Mouse (Mus musculus) cerebellum, adult (tissue): ENCODE data around the gene Ormdl2.
A peak's percentile ranks its signal among the peaks of the same experiment; 100 is the strongest.
"Not testable (repeated sequence)": the region's sequence is repeated elsewhere in the genome, so short reads cannot be mapped to it uniquely, and the experiment has no call there.

Experiments
- ATAC-seq: cut with Nextera tagmentation; 2 replicates; pipeline ENCODE4 v1.9.2; 2017; ENCODE audit warnings: mild to moderate bottlenecking, moderate library complexity, mixed read lengths; ENCODE audit not compliant: insufficient number of reproducible peaks, low FRiP score, low TSS enrichment

Ormdl2 gene

DNA sequence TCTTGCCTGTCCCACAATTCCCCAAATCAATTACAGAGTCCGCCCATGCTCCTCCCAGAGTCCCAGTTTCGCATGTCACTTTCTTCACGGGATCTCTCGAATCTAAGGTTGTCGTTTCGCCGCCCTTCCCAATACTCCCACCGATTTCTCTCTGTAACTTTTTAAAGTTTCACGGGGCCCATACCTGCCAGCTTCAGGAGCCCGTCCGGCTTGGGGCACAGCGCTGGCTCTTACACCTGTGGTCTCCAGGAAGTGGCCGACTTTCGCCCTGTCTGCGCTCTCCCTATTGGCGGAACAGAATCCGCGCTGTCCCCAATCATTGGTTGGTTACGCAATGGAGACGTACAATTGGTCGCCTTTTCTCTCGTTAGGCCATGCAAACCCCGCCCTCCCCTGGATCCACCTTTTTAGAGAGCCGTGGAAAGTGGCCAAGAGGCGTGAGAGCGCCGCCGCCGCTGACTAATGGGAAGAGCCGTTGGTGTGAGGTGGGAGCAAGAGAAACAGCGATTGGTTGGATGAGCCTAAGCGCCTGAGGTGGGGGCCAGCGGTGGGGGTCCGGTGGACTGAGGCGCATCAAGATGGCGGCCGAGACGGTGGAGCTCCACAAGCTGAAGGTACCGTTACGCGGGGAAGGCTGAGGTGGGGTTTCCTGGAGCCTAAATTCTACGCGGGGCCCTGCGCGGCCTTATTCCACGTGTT, at the start of gene Ormdl2:
Ormdl2 (minus strand) TSS at position 288 of the 699 bp plus-strand sequence.
- ATAC-seq, result peak; percentile 100

DNA sequence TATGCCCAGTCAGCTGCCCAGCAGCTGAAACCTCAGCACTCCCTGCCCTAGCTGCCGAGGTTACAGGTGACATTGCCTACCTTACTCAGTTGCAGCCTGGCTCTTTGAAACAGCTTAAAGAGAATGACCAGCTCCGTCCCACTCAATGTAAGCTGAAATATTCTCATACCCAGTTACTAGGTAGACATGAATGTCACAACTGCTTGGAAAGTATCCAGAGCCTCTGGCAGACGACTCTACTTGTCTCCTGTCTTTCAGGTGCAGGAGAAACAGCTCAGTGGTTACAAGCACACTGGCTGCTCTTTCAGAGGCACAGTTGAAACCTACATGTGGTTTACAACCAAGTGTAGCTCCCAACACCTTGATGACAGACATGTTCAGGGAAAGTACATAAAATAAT, 48.9 kb upstream of the Ormdl2 start:
- ATAC-seq, result no peak

DNA sequence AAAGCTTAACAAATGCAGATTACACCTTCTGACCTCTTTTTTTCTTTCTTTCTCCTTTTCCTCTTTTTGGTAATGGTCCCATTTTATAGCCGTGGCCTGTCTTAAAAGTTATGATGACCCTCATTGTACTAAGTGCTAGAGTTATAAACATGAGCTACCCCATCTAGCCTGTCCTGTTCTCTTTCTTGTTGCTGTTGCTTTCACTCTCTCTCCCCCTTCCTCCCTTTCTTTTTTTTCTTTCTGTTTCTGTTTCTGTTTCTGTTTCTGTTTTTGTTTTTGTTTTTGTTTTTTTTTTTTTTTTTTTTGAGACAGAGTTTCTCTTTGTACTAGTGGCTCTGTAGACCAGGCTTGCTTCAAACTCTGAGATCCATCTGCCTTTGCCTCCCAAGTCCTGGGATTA, 45.1 kb upstream of the Ormdl2 start:
- no peak for ATAC-seq

DNA sequence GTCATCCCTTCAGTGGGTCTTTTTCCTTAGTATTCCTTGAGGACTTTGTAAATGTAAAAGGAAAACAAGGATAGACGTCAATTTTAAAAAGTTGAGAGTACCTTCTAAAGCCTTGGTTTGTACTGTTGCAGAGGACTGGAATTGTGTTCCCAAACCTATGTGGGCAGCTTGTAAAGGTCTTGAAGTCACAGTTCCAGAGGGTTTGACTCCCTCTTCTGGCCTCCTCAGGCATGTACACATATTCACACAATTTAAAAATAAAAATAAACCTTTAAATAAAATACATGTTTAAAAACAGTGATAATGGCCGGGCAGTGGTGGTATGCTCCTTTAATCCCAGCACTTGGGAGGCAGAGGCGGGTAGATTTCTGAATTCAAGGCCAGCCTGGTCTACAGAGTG, 44.6 kb upstream of the Ormdl2 start:
- ATAC-seq, result no peak

DNA sequence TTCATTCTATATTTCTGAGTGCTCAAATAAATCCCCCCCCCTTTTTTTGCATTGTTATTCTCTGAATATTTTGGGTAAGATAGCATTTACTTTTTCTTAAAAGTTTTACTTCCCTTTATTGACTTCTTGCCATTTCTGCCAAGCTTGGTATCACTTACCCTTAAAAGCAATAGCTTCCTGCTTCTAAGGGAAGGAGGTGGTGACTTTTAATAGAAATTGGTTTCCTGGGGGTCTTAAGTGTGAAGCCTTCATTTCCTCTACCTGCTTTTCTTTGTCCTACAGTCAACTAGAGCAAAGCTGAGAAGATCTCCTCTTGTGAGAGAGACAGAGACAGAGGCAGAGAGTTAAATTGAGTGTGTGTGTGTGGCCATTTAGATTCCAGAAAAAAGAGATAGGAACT, 39.7 kb upstream of the Ormdl2 start:
- no peak for ATAC-seq

DNA sequence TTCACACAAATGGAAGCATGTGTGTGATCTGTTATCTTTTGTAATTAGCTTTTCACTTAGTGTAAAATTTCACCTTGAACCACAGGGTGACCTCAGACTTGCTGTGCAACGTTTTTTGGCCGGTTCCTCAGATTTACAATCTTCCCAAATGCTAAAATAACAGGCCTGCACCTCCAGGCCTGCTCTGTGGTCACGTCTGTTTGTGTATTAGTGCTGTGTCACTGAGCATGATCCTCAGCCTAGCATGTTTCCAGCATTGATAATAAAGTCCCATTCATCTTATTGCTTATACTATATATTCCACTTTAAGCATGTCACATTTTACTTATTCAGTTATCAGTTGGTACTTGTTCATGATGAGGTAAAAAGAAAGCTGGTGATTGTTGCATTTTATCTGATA, 28.9 kb upstream of the Ormdl2 start:
- no peak for ATAC-seq

DNA sequence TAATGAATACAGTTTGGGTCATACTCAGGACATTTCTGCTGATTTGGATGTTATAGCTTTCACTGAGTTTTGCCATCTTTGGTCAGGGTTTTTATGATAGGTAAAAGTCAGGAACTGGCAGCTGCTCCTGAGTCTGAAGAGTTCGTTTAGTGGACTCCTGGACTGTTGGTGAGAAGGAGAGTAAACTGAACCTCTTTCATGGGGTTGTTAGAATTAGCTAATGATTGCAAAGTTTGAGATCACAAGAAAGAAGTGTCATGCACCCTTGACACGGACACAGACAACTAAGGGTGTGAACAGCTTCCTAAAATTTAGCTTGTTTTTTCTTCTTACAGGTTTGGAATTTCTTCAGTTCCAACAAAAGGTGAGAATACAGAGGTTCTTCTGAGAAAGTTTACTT, 27.0 kb upstream of the Ormdl2 start:
- ATAC-seq, result no peak

DNA sequence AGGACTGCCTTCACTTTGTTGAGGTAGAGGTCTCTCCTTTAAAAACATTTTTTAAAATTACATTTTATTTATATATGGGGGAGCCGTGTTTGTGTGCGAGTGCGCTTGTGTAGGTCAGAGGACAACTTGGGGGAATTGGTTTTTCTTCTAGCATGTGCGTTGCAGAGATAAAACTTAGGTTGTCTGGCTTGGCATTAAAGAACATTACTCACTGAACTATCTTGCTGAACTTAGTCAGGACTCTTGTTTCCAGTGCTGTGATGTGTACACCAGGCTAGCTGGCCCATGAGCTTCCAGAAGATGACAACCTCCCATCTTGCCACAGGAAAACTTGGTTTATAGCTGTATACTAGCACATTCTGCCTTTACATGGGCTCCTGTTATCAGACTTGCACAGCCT, 25.2 kb upstream of the Ormdl2 start:
- no peak for ATAC-seq

DNA sequence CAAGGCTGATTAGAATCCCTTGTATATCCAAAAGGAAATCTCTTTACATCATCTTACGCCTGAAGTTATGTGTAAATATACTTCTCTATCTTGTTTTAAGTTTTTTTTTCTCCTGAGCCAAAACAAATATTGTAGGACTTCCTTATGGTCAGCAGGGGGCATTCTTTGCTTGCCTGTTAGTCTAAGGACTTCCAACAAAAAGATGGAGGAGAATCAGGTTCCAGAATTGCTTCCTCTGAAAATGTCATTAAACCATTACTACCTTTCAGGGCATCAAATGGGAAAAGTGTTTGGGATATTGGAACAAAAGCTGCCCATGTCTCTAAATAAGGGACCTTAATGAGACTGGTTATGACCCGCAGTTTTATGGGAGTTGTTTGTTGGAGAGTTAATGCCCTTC, 24.1 kb upstream of the Ormdl2 start:
- ATAC-seq, result no peak

DNA sequence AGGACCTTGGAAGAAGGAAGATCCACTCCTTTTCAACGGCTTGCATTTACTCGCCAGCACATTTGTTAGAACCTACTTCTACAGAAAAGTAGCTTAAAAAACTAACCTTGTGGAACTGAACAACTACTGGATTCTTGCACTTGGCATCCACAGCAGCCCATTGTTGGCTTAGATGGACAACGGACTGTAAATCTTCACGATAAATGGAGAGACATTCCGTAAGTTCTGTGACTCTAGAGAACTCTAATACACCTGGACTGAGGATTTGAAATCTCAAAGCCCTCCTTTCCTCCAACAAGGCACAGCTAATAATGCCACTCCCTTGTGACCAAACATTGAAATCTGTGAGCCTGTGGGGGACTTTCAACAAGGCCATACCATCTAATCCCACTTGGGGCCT, 21.8 kb upstream of the Ormdl2 start:
- no peak for ATAC-seq

DNA sequence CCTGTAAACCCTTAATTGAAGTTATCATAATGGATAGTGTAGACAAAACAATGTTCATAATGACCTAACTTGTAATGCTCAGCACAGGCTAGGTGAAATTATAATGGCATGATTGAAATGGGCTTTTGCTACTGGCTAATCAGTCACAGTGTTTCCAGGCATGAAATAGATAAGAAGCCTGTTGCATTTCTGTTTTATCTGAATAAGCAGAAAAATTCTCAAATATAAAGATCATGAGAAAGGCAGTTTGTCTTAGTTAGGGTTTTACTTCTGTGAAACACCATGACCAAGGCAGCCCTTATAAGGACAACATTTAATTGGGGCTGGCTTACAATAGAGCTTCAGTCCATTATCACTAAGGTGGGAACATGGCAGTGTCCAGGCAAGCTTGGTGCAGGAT, 19.2 kb upstream of the Ormdl2 start:
- ATAC-seq, result no peak

DNA sequence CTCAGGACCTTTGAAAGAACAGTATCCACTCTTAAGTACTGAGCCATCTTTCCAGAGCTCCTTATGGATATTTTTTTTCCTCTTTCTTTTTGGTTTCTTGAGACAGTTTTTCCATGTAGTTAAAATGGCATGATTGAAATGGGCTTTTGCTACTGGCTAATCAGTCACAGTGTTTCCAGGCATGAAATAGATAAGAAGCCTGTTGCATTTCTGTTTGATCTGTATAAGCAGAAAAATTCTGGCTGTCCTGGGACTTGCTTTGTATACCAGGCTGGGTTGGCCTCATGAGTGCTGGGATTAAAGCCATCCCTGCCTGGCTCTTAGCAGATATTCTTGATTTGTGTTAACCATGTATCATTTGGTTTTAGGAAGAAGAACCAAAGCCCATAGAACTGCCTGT, 18.0 kb upstream of the Ormdl2 start:
- ATAC-seq, result no peak

DNA sequence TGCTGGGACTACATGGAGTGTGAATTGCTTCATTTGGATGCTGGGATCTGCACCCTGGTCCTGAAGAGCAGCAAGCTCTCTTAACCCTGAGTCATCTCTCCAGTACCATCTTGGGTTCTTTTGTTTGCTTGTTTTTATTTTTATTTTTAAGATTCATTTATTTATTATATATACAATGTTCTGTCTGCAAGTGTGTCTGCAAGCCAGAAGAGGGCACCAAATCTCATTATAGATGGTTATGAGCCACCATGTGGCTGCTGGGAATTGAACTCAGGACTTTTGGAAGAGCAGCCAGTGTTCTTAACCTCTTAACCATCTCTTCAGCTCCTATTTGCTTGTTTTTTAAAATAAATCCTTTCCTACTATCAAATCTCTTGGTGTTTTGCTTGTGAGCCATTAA, 16.0 kb upstream of the Ormdl2 start:
- no peak for ATAC-seq

DNA sequence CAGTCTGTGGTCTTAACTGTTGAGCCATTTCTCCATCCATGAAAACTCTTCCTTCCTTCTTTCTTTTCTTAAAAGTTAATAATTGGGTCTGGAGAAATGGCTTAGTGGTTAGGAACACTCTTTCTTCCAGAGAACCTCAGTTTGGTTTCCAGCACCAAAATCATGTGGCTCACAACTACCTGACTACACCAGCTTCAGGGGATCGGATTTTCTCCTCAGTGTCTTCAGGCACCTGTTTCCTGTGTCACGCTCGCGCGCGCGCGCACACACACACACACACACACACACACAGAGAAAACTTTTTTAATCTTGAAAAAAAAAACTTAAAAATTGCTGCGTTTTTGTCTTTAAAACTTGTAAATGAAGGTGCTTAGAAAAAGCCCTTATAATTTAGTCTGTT, 2.4 kb upstream of the Ormdl2 start:
- ATAC-seq, result no peak

DNA sequence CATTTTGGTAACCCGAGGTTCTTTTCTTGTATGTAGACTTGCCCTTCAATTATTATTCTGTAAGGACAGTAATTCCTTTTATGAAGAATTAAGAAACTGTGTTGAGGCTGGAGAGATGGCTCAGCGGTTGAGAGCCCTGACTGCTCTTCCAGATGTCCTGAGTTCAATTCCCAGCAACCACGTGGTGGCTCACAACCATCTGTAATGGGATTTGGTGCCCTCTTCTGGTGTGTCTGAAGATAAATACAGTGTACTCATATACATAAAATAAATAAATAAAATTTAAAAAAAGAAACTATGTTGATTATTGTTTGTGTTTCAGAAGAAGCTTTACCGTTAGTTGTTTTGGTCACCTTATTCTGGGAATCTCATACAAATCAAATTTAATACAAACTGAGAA, 1.6 kb upstream of the Ormdl2 start:
- not testable (repeated sequence) for ATAC-seq

DNA sequence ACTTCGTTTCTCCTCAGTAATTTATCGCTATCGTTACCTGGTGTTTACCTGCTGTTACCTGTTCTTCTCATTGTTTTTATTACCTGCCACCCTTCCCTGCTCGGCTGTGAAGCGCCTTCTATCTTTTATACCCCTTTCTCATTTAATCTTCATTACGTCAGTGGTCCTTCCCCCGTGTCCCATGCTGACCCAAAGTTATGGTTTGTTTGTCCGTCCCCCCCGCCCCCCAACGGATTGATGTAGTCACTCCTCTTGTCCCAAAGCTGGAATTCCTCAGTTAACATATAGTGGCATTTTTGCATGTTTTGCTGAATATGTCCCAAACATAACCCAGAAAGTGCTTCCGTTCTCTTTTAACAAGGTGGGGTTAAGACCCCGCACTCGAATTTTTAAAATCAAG, 690 bp upstream of the Ormdl2 start:
- no peak for ATAC-seq

DNA sequence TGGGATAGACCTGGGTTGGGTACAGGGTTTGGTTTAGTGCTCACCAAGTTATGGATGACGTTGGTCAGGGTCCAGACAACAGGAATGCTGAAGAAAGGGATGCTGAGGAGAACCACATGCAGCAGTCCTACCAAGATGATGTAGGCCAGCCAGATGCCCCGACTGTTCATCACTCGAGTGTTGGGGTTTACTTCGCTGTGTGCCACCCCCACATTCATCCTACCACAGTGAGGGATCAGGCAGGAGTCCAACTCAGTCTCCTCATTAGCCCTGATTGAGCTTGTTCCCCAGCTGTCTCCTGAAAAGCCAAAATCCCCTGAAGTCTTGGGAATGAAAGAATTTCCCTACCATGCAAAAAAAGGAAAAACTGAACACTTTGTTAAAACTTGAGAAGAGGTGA, 1.2 kb downstream of the Ormdl2 start:
- no peak for ATAC-seq

DNA sequence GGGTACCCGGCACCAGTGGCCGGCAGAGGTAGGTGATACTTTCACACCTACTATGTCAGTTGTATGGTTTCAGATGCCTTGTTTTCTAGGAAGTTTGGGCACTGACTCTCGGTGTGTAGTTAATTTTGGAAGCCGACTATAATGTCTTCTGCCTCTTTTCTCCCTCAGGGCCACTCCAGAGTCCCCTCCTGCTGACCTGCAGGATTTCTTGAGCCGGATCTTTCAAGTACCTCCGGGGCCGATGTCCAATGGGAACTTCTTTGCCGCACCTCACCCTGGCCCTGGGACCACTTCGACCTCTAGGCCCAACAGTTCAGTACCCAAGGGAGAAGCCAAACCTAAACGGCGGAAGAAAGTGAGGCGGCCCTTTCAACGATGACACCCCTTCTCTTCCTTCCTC, 4.4 kb downstream of the Ormdl2 start, which contains the start of gene Sarnp:
Sarnp (plus strand) TSS at position 301 of the 400 bp plus-strand sequence.
- ATAC-seq, result no peak

DNA sequence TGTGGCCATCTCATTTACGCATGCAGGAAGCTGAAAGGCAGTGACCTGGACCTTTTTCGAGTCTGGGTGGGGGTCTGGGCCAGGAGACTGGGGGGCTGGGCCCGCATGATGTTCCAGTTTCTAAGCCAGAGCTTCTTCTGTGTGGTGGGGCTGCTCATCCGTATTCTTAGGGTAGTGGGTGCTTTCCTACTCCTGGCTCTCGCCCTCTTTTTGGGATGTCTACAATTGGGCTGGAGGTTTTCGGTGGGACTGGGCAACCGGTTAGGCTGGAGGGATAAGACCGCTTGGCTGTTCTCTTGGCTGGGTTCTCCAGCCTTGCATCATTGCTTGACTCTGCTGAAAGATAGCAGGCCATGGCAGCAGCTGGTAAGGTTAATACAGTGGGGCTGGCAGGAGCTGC, 14.4 kb downstream of the Ormdl2 start:
- ATAC-seq, result no peak

DNA sequence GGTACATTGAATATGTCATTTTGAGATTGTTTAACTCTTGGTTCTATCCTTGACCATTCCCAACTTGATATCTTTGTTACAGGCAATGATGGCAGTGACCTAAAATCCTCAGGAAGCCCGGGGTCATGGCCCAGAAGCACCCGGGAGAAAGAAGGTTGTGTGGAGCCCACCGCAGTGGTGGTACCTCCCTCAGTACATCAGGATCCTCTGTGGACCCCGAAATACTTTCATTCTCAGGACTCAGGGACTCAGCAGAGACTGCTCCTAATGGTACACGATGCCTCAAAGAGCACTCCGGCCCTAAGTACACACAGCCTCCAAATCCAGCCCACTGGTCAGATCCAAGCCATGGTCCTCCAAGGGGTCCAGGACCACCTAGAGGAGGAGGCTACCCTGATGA, 15.4 kb downstream of the Ormdl2 start:
- ATAC-seq, result no peak

DNA sequence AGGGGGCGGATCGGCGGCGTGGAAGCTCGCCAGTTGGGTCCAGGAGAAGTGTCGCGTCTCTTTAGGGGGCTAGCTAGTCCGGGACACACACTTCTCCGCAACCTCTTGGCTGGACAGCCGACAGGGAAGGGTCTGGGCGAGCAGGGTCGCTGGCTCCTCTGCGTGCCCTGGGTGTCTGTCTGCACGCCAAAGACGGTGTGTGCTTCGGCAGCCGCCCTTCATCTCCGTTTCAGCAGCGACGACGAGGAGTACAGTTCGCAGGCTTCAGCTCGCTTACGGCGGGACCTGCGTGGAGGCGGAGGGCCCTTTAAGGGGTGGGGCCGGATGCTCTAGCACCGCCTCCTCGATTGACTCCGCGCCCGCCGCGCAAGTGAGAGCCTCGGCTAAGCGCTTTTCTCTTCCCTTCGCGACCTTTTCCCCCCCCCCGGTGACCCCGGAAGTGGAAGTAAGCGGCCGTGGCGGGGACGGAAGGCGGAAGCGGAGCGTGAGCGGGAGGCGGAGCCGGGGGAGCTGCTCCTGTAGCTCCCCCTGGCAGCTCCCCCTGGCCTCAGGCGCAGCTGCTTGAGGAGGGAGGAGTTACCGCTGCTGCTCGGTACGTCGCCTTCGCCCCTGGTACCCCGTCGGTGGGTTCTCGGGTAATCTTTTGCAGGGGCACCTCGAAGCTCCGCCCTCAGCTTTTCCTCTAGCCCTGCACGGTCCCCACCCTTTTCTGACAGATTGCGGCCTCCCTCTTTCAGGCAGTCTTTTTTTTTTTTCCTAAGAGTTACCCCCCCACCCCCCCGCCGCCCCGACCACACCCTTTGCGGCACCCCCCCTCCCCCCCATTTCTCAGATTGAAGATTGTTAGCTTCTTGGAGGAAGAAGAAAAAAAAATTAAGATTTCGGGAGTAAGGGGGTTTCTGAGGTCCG, 16.1 kb downstream of the Ormdl2 start:
- peak; percentile 85 for ATAC-seq
